Mouse (Mus musculus) embryonic facial prominence, embryonic 10.5 days (tissue): Measurements from ENCODE around the gene Col1a1. TPM values are rescaled to one million over a fixed set of nuclear protein-coding genes. Genes with fewer than 3 reads are reported as not detected.

ENCODE experiments used
- DNase-seq: peaks from one replicate; pipeline ENCODE4 v3.0.0-alpha.2; 2017; ENCODE audit warnings: low spot score
- H3K27ac ChIP-seq: fragments of 300-500 bp; sonication (generic); replicated peaks from 2 replicates; pipeline ENCODE4 v1.5.1; 2016; ENCODE audit warnings: mild to moderate bottlenecking
- H3K27me3 ChIP-seq: fragments of 300-500 bp; sonication (generic); replicated peaks from 2 replicates; pipeline ENCODE4 v1.6.1; 2016; ENCODE audit warnings: low read depth, mild to moderate bottlenecking; ENCODE audit not compliant: poor library complexity, severe bottlenecking
- H3K36me3 ChIP-seq: fragments of 300-500 bp; sonication (generic); replicated peaks from 2 replicates; pipeline ENCODE4 v1.6.1; 2016; ENCODE audit warnings: mild to moderate bottlenecking, moderate library complexity
- H3K4me1 ChIP-seq: fragments of 300-500 bp; sonication (generic); 2 replicates; pipeline ENCODE4 v1.6.1; 2016
- H3K4me3 ChIP-seq: fragments of 300-500 bp; sonication (generic); 2 replicates; pipeline ENCODE4 v1.5.1; 2016; ENCODE audit warnings: mild to moderate bottlenecking, moderate library complexity
- H3K9me3 ChIP-seq: fragments of 300-500 bp; sonication (generic); 2 replicates; pipeline ENCODE4 v1.6.1; 2016; ENCODE audit warnings: mild to moderate bottlenecking
- WGBS: fragments of 180-500 bp; shearing (Covaris S2); methylation state at CpG from one replicate; pipeline ENCODE4 v1.1.7; 2016; 5-methylcytosine and 5-hydroxymethylcytosine counted together
- polyA plus RNA-seq: library from polyadenylated mRNA; unstranded; fragments of >200 nt; fragmentation: Nextera tagmentation; extraction: Ambion mirVana; gene quantifications from 2 replicates; pipeline ENCODE4 v1.2.1, GENCODE M21; 2016

Col1a1 gene
- polyA plus RNA-seq, 1 experiment from 2014 or later, result 88.8 TPM

GRCm38 (mm10) chr11:94941121-94941520, 5.1 kb downstream of the Col1a1 start:
- Histone ChIP-seq H3K27ac (no peak overlapping the region), H3K4me3 (no peak overlapping the region), H3K9me3 (no peaks in the 10 kb centered on the region), H3K36me3 (peaks cover 66% of the 10 kb centered on the region), H3K4me1 (peaks cover 28% of the 10 kb centered on the region), H3K27me3 (peaks cover 87% of the 10 kb centered on the region)
- whole genome bisulfite sequencing, result 37% methylated on average over 9 of the region's 9 CpGs
- DNase-seq, result no peak

GRCm38 (mm10) chr11:94941776-94942175, 5.8 kb downstream of the Col1a1 start:
- H3K4me1 ChIP-seq, result peaks cover 21% of the 10 kb centered on the region
- no peak overlapping the region for H3K27ac ChIP-seq
- DNase-seq, result no peak
- peaks cover 73% of the 10 kb centered on the region for H3K36me3 ChIP-seq
- WGBS, result 77% methylated on average over 8 of the region's 8 CpGs
- no peak overlapping the region for H3K4me3 ChIP-seq
- peaks cover 81% of the 10 kb centered on the region for H3K27me3 ChIP-seq
- no peaks in the 10 kb centered on the region for H3K9me3 ChIP-seq

GRCm38 (mm10) chr11:94942282-94943023, 6.4 kb downstream of the Col1a1 start:
- 54% methylated on average over 13 of the region's 13 CpGs for WGBS
- Histone ChIP-seq H3K9me3 (no peaks in the 10 kb centered on the region), H3K4me3 (no peak overlapping the region), H3K4me1 (peaks cover 16% of the 10 kb centered on the region), H3K27me3 (peaks cover 76% of the 10 kb centered on the region), H3K36me3 (peaks cover 80% of the 10 kb centered on the region), H3K27ac (no peak overlapping the region)
- DNase-seq, result peak; percentile 42

- Histone ChIP-seq H3K4me3 (no peak overlapping the region), H3K9me3 (no peaks in the 10 kb centered on the region), H3K27ac (no peak overlapping the region), H3K36me3 (peaks cover 86% of the 10 kb centered on the region), H3K4me1 (peaks cover 10% of the 10 kb centered on the region), H3K27me3 (peaks cover 70% of the 10 kb centered on the region)
- DNase-seq, result no peak
- 84% methylated on average over 15 of the region's 15 CpGs for WGBS
Observed at GRCm38 (mm10) chr11:94943054-94943453, 7.0 kb downstream of the Col1a1 start.

GRCm38 (mm10) chr11:94944295-94944694, 8.3 kb downstream of the Col1a1 start:
- Histone ChIP-seq H3K9me3 (no peaks in the 10 kb centered on the region), H3K4me3 (no peak overlapping the region), H3K36me3 (peaks cover 98% of the 10 kb centered on the region), H3K4me1 (peaks cover 11% of the 10 kb centered on the region), H3K27ac (no peak overlapping the region), H3K27me3 (peaks cover 58% of the 10 kb centered on the region)
- 18% methylated on average over 8 of the region's 8 CpGs for WGBS
- no peak for DNase-seq

- H3K4me1 ChIP-seq, result peaks cover 11% of the 10 kb centered on the region
- 85% methylated on average over 12 of the region's 12 CpGs for WGBS
- no peak for DNase-seq
- H3K27me3 ChIP-seq, result peaks cover 48% of the 10 kb centered on the region
- H3K4me3 ChIP-seq, result no peak overlapping the region
- H3K27ac ChIP-seq, result no peak overlapping the region
- peaks cover 100% of the 10 kb centered on the region for H3K36me3 ChIP-seq
- no peaks in the 10 kb centered on the region for H3K9me3 ChIP-seq
Observed at GRCm38 (mm10) chr11:94945236-94945635, 9.2 kb downstream of the Col1a1 start.

GRCm38 (mm10) chr11:94952169-94952568, 16.1 kb downstream of the Col1a1 start:
- no peak overlapping the region for H3K4me3 ChIP-seq
- H3K27ac ChIP-seq, result peak overlapping the region; percentile 77
- 16% methylated on average over 6 of the region's 6 CpGs for WGBS
- DNase-seq, result peak; percentile 27
- peaks cover 46% of the 10 kb centered on the region for H3K36me3 ChIP-seq
- 0 out of 2 replicates have a peak, but pooled peaks cover 2% of the 10 kb centered on the region for H3K9me3 ChIP-seq
- peaks cover 4% of the 10 kb centered on the region; the same call in 1 of the 2 replicates for H3K27me3 ChIP-seq
- peaks cover 35% of the 10 kb centered on the region for H3K4me1 ChIP-seq

- peak; percentile 55 for DNase-seq
- H3K9me3 ChIP-seq, result 0 out of 2 replicates have a peak, but pooled peaks cover 2% of the 10 kb centered on the region
- H3K4me3 ChIP-seq, result no peak overlapping the region
- H3K36me3 ChIP-seq, result peaks cover 16% of the 10 kb centered on the region
- 0 out of 2 replicates have a peak, but pooled peaks cover 4% of the 10 kb centered on the region for H3K27me3 ChIP-seq
- H3K4me1 ChIP-seq, result peaks cover 49% of the 10 kb centered on the region
- 53% methylated on average over 9 of the region's 9 CpGs for WGBS
- peak overlapping the region; percentile 69 for H3K27ac ChIP-seq
Observed at GRCm38 (mm10) chr11:94955103-94955502, 19.1 kb downstream of the Col1a1 start.

GRCm38 (mm10) chr11:94957693-94958064, 21.7 kb downstream of the Col1a1 start:
- Histone ChIP-seq H3K27me3 (no peaks in the 10 kb centered on the region), H3K27ac (peak overlapping the region; percentile 49)

GRCm38 (mm10) chr11:94958065-94958858, 22.2 kb downstream of the Col1a1 start:
- peaks cover 47% of the 10 kb centered on the region for H3K4me1 ChIP-seq
- peak overlapping the region; percentile 49 for H3K27ac ChIP-seq
- peak; percentile 48 for DNase-seq
- 19% methylated on average over 8 of the region's 8 CpGs for WGBS
- 0 out of 2 replicates have a peak overlapping the region, but pooled peaks have one; percentile 6 for H3K4me3 ChIP-seq
- no peaks in the 10 kb centered on the region for H3K9me3 ChIP-seq
- H3K27me3 ChIP-seq, result no peaks in the 10 kb centered on the region
- no peaks in the 10 kb centered on the region for H3K36me3 ChIP-seq

More at GRCm38 (mm10) chr11:94957693-94958064, 21.7 kb downstream of the Col1a1 start:
- Histone ChIP-seq H3K9me3 (no peaks in the 10 kb centered on the region), H3K4me3 (no peak overlapping the region), H3K36me3 (no peaks in the 10 kb centered on the region), H3K4me1 (peaks cover 48% of the 10 kb centered on the region)
- DNase-seq, result no peak
- 82% methylated on average over 9 of the region's 9 CpGs for WGBS

GRCm38 (mm10) chr11:94962534-94963101, 26.6 kb downstream of the Col1a1 start:
- H3K9me3 ChIP-seq, result no peaks in the 10 kb centered on the region
- 76% methylated on average over 5 of the region's 5 CpGs for WGBS
- no peak overlapping the region for H3K4me3 ChIP-seq
- H3K36me3 ChIP-seq, result no peaks in the 10 kb centered on the region
- no peaks in the 10 kb centered on the region for H3K27me3 ChIP-seq
- peaks cover 34% of the 10 kb centered on the region for H3K4me1 ChIP-seq
- no peak overlapping the region for H3K27ac ChIP-seq
- DNase-seq, result no peak

- DNase-seq, result no peak
- 49% methylated on average over 4 of the region's 4 CpGs for WGBS
- peaks cover 27% of the 10 kb centered on the region for H3K27me3 ChIP-seq
- H3K4me1 ChIP-seq, result peaks cover 12% of the 10 kb centered on the region
- no peaks in the 10 kb centered on the region for H3K9me3 ChIP-seq
- H3K27ac ChIP-seq, result no peak within 1 kb of the TSS
- H3K4me3 ChIP-seq, result no peak within 1 kb of the TSS
- no peaks in the 10 kb centered on the region for H3K36me3 ChIP-seq
Observed at GRCm38 (mm10) chr11:94967419-94967818, 31.4 kb downstream of the Col1a1 start, which contains the start of gene Hils1. Hils1 (plus strand) TSS chr11:94967593.
